Mouse (Mus musculus) stomach, postnatal 0 days (tissue): ENCODE results near the gene Mapk7.

Source experiments
- CTCF ChIP-seq: IDR thresholded peaks from 2 replicates; pipeline ENCODE4 v1.5.1; 2016; ENCODE audit warnings: antibody characterized with exemption, low read depth, mild to moderate bottlenecking, moderate library complexity
- EP300 ChIP-seq: optimal IDR thresholded peaks from 2 replicates; pipeline ENCODE3; 2016; ENCODE audit warnings: antibody characterized with exemption

- TF ChIP-seq CTCF (no peak), EP300 (no peak)
Measured at GRCm38 (mm10) chr11:61485541-61486457, 8.4 kb downstream of the Mapk7 start.
